Mouse (Mus musculus) bone marrow, adult 2 months (tissue): ENCODE data around the gene Ccdc150.

ENCODE experiments used
- CTCF ChIP-seq: fragments of 200-500 bp; IDR thresholded peaks from 2 replicates; pipeline ENCODE4 v1.5.1; 2011; ENCODE audit warnings: low read length, control low read depth; ENCODE audit not compliant: control insufficient read depth, insufficient read depth
- POLR2A ChIP-seq: fragments of 200-500 bp; IDR thresholded peaks from 2 replicates; pipeline ENCODE4 v1.6.1; 2011; ENCODE audit warnings: low read depth, mild to moderate bottlenecking, control low read depth, low read length, borderline replicate concordance; ENCODE audit not compliant: control insufficient read depth

- TF ChIP-seq CTCF (no peak), POLR2A (no peak)
Observed at GRCm38 (mm10) chr1:54279628-54280027, 29.1 kb downstream of the Ccdc150 start.
